10 mouse cellular contexts compared by ENCODE assay signal in genomic region chr14:23494496-23494800, GRCm38 (mm10).
A peak's percentile ranks its signal among the peaks of the same experiment; 100 is the strongest.
DNase-seq lines count a peak whose midpoint lies in the region; ATAC-seq and TF ChIP-seq lines count a peak whose summit lies in the region.
"Had no signal": no experiment of that assay in that cellular context is flagged by ENCODE, and none has a peak within 500 bp of the region (broad histone marks: within the 10 kb centered on the region; RNA-seq: fewer than 3 reads in every experiment).

No protein-coding gene starts in this region.

- no peak for TF ChIP-seq POLR2A in limb, embryonic 14.5 days (IDR thresholded peaks at IDR 0.05; ENCODE audit: borderline replicate concordance, extremely low read depth, insufficient read depth, insufficient read length)

- peak; percentile 71 for ATAC-seq in limb, embryonic 14.5 days (ENCODE audit: low FRiP score, low read depth)
- no peak for ATAC-seq in megakaryocyte progenitor cell, adult 5-6 weeks (replicated peaks; ENCODE audit: poor library complexity)
- ATAC-seq: midbrain, embryonic 16.5 days had no signal

- no peak overlapping the region for H3K4me3 ChIP-seq in limb, embryonic 14.5 days (replicated peaks; ENCODE audit: low read length)
- no peak overlapping the region for H3K4me3 ChIP-seq in midbrain, embryonic 10.5 days

- DNase-seq in urinary bladder, postnatal 14 days (ENCODE audit: low spot score), result peak; percentile 42
- no peak for DNase-seq in urinary bladder, adult 2 months (ENCODE audit: low spot score)
- DNase-seq in gastrocnemius, postnatal 25 days, result peak; percentile 67
- DNase-seq in limb, embryonic 14.5 days (ENCODE audit: low spot score), result no peak
- peak; percentile 28 to 60 for DNase-seq in urinary bladder, postnatal 36 days (ENCODE audit: low spot score in 2 of 2)
- DNase-seq in midbrain, embryonic 10.5 days (ENCODE audit: low spot score), result no peak
- DNase-seq in liver, result no peak
- DNase-seq: layer of hippocampus, postnatal 36 days had no signal

- H3K27ac ChIP-seq in limb, embryonic 14.5 days (replicated peaks; ENCODE audit: low read depth, low read length), result no peak overlapping the region; the same call in 1 of the 2 replicates
- no peak overlapping the region for H3K27ac ChIP-seq in midbrain, embryonic 10.5 days (replicated peaks)

- H3K4me2 ChIP-seq in limb, embryonic 14.5 days (replicated peaks; ENCODE audit: low read depth, low read length, severe bottlenecking), result no peak overlapping the region

- H3K9ac ChIP-seq in limb, embryonic 14.5 days (ENCODE audit: low read depth, low read length, severe bottlenecking), result no peak overlapping the region

- WGBS in limb, embryonic 14.5 days, result 62% methylated on average over 3 of the region's 3 CpGs
- 84% methylated on average over 3 of the region's 3 CpGs for WGBS in midbrain, embryonic 10.5 days

- no peaks in the 10 kb centered on the region for H3K36me3 ChIP-seq in limb, embryonic 14.5 days (ENCODE audit: control insufficient read depth, insufficient read depth, low read length)
- no peaks in the 10 kb centered on the region for H3K36me3 ChIP-seq in midbrain, embryonic 10.5 days

- H3K4me1 ChIP-seq in limb, embryonic 14.5 days (ENCODE audit: control insufficient read depth, insufficient read depth, low read length), result peaks cover 2% of the 10 kb centered on the region; the same call in 1 of the 2 replicates
- H3K4me1 ChIP-seq in midbrain, embryonic 10.5 days, result no peaks in the 10 kb centered on the region

- H3K27me3 ChIP-seq in limb, embryonic 14.5 days (ENCODE audit: control insufficient read depth, insufficient read depth, low read length), result no peaks in the 10 kb centered on the region
- no peaks in the 10 kb centered on the region for H3K27me3 ChIP-seq in midbrain, embryonic 10.5 days (ENCODE audit: low read depth, poor library complexity, severe bottlenecking)

- no peaks in the 10 kb centered on the region for H3K9me3 ChIP-seq in limb, embryonic 14.5 days (ENCODE audit: control insufficient read depth, low read length)
- H3K9me3 ChIP-seq in midbrain, embryonic 10.5 days (replicated peaks), result no peaks in the 10 kb centered on the region

Comparison
In these comparisons a context has a peak if more than half of its experiments do, and no peak if none do; other contexts are left out.
1. DNase-seq: peak in urinary bladder, postnatal 14 days (single experiment), gastrocnemius, postnatal 25 days (single experiment) and urinary bladder, postnatal 36 days (2 of 2); none in urinary bladder, adult 2 months (single experiment), limb, embryonic 14.5 days (single experiment), midbrain, embryonic 10.5 days (single experiment) and liver (single experiment).